Mouse (Mus musculus) ES-E14 (cell line): ENCODE data around the gene Dnah3.

Source experiments
- HCFC1 ChIP-seq: IDR thresholded peaks from 2 replicates; pipeline ENCODE4 v1.6.1; 2012; ENCODE audit warnings: low read length, inconsistent platforms, borderline replicate concordance; ENCODE audit not compliant: insufficient read depth
- MAFK ChIP-seq: IDR thresholded peaks from 2 replicates; pipeline ENCODE4 v1.6.1; 2014; ENCODE audit warnings: mild to moderate bottlenecking, low read depth, low read length, inconsistent platforms; ENCODE audit not compliant: insufficient read depth
- ZC3H11A ChIP-seq: IDR thresholded peaks from 2 replicates; pipeline ENCODE4 v1.6.1; 2012; ENCODE audit warnings: low read depth, mild to moderate bottlenecking, inconsistent platforms, low read length, borderline replicate concordance
- ZNF384 ChIP-seq: IDR thresholded peaks from 2 replicates; pipeline ENCODE4 v1.6.1; 2012; ENCODE audit warnings: low read depth, low read length, inconsistent platforms

- TF ChIP-seq ZC3H11A (no peak), HCFC1 (no peak), MAFK (no peak), ZNF384 (no peak)
Observed at GRCm38 (mm10) chr7:119921054-119921453, 174.0 kb downstream of the Dnah3 start.
